Mouse (Mus musculus) embryonic fibroblast, embryonic 13.5 days (primary cell): ENCODE data around the gene H2-T23. TPM values are rescaled to one million over a fixed set of nuclear protein-coding genes. Genes with fewer than 3 reads are reported as not detected.

Experiments
- H3K27ac ChIP-seq: 2 replicates; pipeline ENCODE4 v1.5.1; 2012; ENCODE audit warnings: low read length, control low read depth, inconsistent platforms; ENCODE audit not compliant: insufficient read depth
- H3K4me1 ChIP-seq: 2 replicates; pipeline ENCODE4 v1.6.1; 2011; ENCODE audit warnings: low read length; ENCODE audit not compliant: control insufficient read depth, insufficient read depth
- H3K4me3 ChIP-seq: 2 replicates; pipeline ENCODE4 v1.5.1; 2011; ENCODE audit warnings: mild to moderate bottlenecking, control low read depth, low read length; ENCODE audit not compliant: insufficient read depth
- CTCF ChIP-seq: IDR thresholded peaks from 2 replicates; pipeline ENCODE4 v1.5.1; 2011; ENCODE audit warnings: mild to moderate bottlenecking, control low read depth, low read length, moderate library complexity, borderline replicate concordance; ENCODE audit not compliant: insufficient read depth
- POLR2A ChIP-seq: IDR thresholded peaks from 2 replicates; pipeline ENCODE4 v1.6.1; 2011; ENCODE audit warnings: low read depth, mild to moderate bottlenecking, control low read depth, low read length, moderate library complexity
- polyA plus RNA-seq: library from polyadenylated mRNA; stranded (reverse); fragments of >200 nt; gene quantifications from 2 replicates; pipeline ENCODE4 v1.2.4, GENCODE M21; 2011; ENCODE audit warnings: low read depth; ENCODE audit not compliant: missing spikeins, insufficient read length

Gene H2-T23
- polyA plus RNA-seq, 1 experiment = 15.8 TPM

DNA sequence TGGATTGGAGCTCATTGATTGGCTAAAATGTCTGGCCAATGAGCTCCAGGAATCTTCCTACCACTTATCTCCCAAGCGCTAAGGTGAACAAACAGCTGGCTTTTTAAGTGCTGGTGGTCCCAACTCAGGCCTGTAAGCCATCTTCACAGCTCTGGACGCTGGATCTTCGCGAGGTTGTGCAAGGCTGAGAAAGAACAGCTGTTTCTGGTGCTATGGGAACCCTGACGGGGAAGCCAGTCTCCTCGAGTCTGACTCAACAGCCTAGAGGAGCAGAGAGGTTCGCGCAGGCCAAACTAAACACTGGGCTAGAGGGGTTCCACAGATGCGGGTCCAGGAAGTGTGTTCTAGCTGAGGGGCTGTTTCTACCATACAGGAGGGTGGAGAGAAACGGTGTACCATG is 40.9 kb downstream of the H2-T23 start:
- H3K4me3 ChIP-seq = no peak overlapping the region
- no peak overlapping the region for H3K27ac ChIP-seq
- TF ChIP-seq CTCF (no peak), POLR2A (no peak)
- H3K4me1 ChIP-seq = 0 out of 2 replicates have a peak, but pooled peaks cover 2% of the 10 kb centered on the region

- H3K4me3 ChIP-seq = no peak overlapping the region; the same call in 1 of the 2 replicates
- H3K27ac ChIP-seq = no peak overlapping the region
- H3K4me1 ChIP-seq = peaks cover 9% of the 10 kb centered on the region; the same call in 1 of the 2 replicates
- TF ChIP-seq CTCF (no peak), POLR2A (no peak)
These were observed 50.9 kb downstream of the H2-T23 start for GRCm38 (mm10) chr17:35981776-35982175.

DNA sequence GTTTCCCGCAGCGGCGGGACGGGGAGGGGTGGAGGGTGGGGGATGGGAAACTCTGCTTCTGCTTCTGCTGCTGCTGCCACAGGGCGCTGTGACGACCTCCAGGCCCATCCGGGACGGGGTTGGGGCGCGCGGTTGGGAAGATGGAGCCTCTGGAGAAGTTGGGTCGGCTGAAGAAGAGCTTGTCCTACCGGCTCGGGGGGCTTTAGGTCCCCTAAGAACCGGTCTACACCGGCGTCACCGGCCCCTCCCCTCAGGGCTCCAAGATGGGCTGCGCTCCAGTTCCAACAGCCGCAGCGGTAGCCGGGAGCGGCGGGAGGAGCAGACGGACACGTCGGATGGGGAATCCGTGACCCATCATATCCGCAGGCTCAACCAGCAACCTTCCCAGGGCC is 52.3 kb downstream of the H2-T23 start:
- peaks cover 9% of the 10 kb centered on the region; the same call in 1 of the 2 replicates for H3K4me1 ChIP-seq
- TF ChIP-seq CTCF = no peak
- TF ChIP-seq POLR2A = 0 out of 2 replicates have a peak, but pooled peaks have one; percentile 33
- H3K4me3 ChIP-seq = peak overlapping the region; percentile 86

More for the DNA sequence above, 52.3 kb downstream of the H2-T23 start:
- peak overlapping the region; percentile 95 for H3K27ac ChIP-seq

Other genes starting within 250 kb of the H2-T23 start
- 82.6 and 120 TPM in 2 replicates for gene Ier3, start 211.2 kb downstream of the H2-T23 start, polyA plus RNA-seq
- 66.3 and 78.7 TPM in 2 replicates for gene Flot1, start 209.6 kb downstream of the H2-T23 start, polyA plus RNA-seq
- 856 and 947 TPM in 2 replicates for gene Tubb5, start 194.5 kb downstream of the H2-T23 start, polyA plus RNA-seq
- gene Mdc1, start 191.3 kb downstream of the H2-T23 start, polyA plus RNA-seq = 30.4 and 31.8 TPM in 2 replicates
- gene Nrm, start 171.5 kb downstream of the H2-T23 start, polyA plus RNA-seq = 9.8 and 15.5 TPM in 2 replicates
- 92.1 and 115 TPM in 2 replicates for gene Ppp1r18, start 167.3 kb downstream of the H2-T23 start, polyA plus RNA-seq
- gene Dhx16, start 153.0 kb downstream of the H2-T23 start, polyA plus RNA-seq = 40.5 and 41.1 TPM in 2 replicates
- 29.0 and 37.3 TPM in 2 replicates for gene 2310061I04Rik, start 135.4 kb downstream of the H2-T23 start, polyA plus RNA-seq
- gene Atat1, start 122.8 kb downstream of the H2-T23 start, polyA plus RNA-seq = 31.8 and 34.7 TPM in 2 replicates
- 86.9 and 89.8 TPM in 2 replicates for gene Mrps18b, start 116.5 kb downstream of the H2-T23 start, polyA plus RNA-seq
- gene Ppp1r10, start 116.4 kb downstream of the H2-T23 start, polyA plus RNA-seq = 58.6 and 67.3 TPM in 2 replicates
- 90.7 and 95.8 TPM in 2 replicates for gene Abcf1, start 63.1 kb downstream of the H2-T23 start, polyA plus RNA-seq
- gene Gnl1, start 53.0 kb downstream of the H2-T23 start, polyA plus RNA-seq = 40.0 and 40.9 TPM in 2 replicates
- gene Prr3, start 52.6 kb downstream of the H2-T23 start, polyA plus RNA-seq = 30.8 and 31.4 TPM in 2 replicates
- gene H2-T24, start 12.3 kb downstream of the H2-T23 start, polyA plus RNA-seq = not detected in 2 replicates
- 50.4 and 54.1 TPM in 2 replicates for gene H2-T22, start 9.9 kb upstream of the H2-T23 start, polyA plus RNA-seq
- gene Gm6034, start 10.1 kb upstream of the H2-T23 start, polyA plus RNA-seq = not detected in 2 replicates
- not detected in 2 replicates for gene Gm11127, start 25.5 kb upstream of the H2-T23 start, polyA plus RNA-seq
- gene Gm19684, start 88.8 kb upstream of the H2-T23 start, polyA plus RNA-seq = not detected in 2 replicates
- not detected in 2 replicates for gene Gm7030, start 96.6 kb upstream of the H2-T23 start, polyA plus RNA-seq
- not detected in 2 replicates for gene Gm8909, start 135.7 kb upstream of the H2-T23 start, polyA plus RNA-seq
- not detected in 2 replicates for gene H2-T3, start 157.4 kb upstream of the H2-T23 start, polyA plus RNA-seq
- 19.5 and 20.3 TPM in 2 replicates for gene Rpp21, start 225.2 kb upstream of the H2-T23 start, polyA plus RNA-seq
- 13.2 and 13.8 TPM in 2 replicates for gene Trim39, start 239.4 kb upstream of the H2-T23 start, polyA plus RNA-seq